Mouse (Mus musculus): ENCODE data around the gene Gm10153.
"Not testable (repeated sequence)": the region's sequence is repeated elsewhere in the genome, so short reads cannot be mapped to it uniquely, and the experiment has no call there.

DNA sequence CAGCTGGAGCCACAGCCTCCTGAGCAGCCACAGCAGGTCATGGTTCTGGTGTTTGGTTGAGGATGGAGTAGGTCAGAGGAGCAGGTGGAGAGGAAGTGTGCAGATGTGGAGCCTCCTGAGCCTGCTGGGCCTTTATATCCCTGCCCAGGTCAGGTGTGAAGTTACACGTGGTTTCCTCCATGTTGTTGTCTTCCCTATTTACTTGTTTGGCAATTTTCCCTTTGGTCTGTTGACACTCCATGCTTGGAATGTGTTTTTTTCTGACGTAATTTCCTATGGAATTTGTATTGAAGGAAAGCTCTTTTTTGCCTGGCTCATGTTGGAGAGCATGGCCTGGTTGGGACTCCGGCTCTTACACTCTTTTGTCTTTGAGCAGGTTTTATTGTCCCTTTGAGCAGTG lies 39.7 kb upstream of the Gm10153 start, which contains the start of gene Krtap5-5:
- not testable (repeated sequence) for TF ChIP-seq CTCF (IDR thresholded peaks at IDR 0.05; ENCODE audit: low read depth, low read length); GATA1 (IDR thresholded peaks at IDR 0.05; ENCODE audit: borderline replicate concordance, low read length); TAL1 (conservative IDR thresholded peaks at IDR 0.05; ENCODE audit: low read depth, low read length); POLR2AphosphoS5 (IDR thresholded peaks at IDR 0.05; ENCODE audit: insufficient replicate concordance, low read depth, low read length); GATA2 (IDR thresholded peaks at IDR 0.05; ENCODE audit: borderline replicate concordance, low read depth, low read length)
